Mouse (Mus musculus) urinary bladder, postnatal 4 days (tissue): Measurements from ENCODE around the gene Rnf227.

Experiments used
- DNase-seq, 2 experiments: peaks; one replicate each; pipeline ENCODE4 v3.0.0; 2021 to 2022; ENCODE audit warnings: low spot score in 2 of 2

Gene Rnf227

DNA sequence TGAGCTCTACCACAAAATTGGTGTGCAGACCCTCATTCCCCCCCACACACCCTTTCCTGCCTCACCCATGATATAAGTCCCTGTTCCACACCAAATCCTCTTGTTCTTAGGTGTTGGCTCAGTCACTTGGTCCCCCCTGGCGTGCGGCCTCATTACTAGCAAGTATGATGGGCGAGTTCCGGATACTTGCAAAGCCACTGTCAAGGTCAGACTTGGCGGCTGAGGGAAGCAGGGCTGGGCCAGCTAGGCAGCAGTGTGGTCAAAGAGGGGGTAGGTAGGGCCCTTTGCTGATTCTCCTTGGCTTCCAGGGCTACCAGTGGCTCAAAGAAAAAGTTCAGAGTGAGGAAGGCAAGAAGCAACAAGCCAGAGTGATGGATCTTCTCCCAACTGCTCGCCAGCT is 9.1 kb upstream of the Rnf227 start:
- DNase-seq, result no peak

DNA sequence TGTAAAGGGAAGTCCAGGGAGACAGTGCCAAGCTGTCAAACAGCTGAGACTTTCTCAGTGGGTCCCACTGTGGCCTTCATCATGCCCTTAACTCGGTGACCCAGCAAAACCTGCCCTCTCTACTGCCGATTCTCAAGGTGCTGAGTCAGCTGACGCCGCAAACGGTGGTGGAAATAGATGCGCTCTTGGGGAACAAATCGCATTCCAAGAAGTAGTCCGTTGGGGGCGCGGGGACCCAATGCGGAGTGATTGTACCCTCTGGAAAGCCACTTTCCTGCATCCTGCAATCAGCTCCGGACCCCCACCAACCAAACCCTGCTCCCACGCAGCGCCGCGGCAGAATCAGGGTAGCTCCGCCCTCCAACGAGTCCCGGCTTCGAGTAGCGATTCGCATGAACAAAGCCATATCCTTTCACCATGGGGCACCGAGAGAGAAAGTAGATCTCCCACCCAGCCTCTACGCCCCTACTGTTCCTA is 8.3 kb upstream of the Rnf227 start:
- DNase-seq, result peak; percentile 72 to 82

DNA sequence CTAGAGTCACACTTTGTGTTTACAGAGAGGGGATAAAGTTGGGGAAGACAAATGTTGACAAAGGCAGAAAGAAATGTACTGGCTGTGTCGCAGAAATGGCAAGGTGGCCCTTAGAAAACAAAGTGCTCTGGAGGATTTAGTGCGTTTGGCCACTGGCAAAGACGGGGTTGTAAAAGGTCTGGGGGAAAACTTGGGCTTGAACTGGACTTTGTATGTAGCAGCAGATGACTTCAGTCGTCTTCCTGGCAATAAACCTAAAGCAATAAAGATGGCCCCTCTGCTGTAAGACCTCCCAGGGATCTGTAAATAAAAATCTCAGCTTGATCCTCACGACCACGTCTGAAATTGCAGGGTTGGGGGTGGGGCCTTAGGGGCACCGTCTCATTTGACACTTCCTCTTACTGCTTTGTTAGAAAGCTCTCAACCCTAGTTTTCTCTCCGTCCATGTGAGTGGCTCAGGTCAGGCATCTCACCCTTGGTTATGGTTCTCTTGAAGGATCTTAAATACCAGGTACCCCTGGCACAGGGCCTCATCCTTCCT is 7.5 kb upstream of the Rnf227 start:
- no peak for DNase-seq

DNA sequence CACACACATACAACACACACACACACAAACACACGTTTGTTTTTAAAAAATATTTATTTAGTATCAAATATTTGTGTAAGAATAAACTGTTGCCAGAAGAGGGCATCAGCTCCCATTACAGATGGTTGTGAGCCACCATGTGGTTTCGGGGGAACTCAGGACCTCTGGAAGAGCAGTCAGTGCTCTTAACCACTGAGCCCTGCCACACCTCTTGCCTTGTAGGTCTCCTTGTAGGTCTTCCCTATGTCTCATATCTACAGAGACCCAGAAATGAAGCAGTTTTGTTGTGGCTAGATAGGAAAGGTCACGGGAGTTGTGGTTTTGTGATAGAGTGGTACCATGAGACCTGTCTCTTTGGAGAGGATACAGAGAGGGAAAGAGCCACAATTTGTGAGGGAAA is 6.3 kb upstream of the Rnf227 start:
- no peak for DNase-seq

DNA sequence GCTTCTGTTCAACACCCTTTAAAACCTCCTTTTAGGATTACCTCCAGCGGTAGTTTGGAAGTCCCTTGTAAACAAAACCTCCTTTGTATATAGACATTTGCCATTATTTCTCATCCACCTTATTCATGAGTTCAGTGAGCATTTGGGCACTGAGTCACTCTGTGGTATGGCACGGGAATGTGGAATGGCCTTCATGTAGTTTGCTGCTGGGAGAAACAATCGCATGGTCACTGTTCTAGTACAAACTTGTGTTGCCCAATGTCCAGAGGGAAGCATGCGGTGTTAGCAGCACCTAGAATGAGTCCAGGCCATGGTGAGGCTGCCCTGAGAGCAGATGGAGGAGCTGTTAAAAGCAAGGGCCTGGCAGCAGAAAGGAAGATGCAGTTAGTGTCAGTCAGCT is 5.5 kb upstream of the Rnf227 start:
- no peak for DNase-seq

DNA sequence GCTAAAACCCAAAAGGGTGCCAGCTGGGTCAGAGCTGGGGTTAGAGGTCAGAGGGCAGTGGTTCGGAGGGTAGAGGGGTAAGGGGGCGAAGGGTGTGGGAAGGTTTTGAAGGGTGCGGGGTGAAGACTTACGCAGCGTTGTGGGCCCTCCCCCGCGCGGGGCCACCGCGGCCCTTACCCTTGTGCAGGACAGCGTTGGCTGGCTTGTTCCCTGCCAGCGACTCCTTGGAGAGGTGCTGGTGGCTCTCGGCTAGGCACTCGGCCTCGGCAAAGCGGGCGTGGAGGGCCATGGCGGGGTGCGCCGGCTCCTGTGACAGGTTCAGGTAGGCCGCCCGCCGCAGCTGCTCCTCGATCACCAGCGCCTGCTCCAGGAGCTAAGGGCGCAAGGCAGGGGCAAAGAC is 6.2 kb downstream of the Rnf227 start:
- DNase-seq, result no peak

DNA sequence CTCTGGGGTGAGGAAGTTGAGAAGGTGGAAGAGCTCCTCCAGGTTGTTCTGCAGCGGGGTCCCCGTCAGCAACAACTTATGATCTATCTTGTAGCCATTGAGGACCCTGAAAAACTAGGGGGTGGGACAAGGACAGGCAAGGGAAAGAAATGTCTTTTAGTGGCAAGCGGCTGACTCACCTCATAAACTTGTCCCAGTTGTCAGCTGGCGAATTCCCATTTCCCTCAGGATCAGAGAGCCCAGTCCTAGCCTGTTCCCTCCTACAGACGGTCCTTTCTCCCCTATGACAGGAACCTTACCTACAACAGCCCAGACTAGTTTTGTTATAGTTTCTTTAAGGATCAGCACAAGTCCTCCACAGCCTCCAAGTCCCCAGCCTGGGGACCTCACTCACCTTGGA is 16.3 kb downstream of the Rnf227 start:
- DNase-seq, result no peak

DNA sequence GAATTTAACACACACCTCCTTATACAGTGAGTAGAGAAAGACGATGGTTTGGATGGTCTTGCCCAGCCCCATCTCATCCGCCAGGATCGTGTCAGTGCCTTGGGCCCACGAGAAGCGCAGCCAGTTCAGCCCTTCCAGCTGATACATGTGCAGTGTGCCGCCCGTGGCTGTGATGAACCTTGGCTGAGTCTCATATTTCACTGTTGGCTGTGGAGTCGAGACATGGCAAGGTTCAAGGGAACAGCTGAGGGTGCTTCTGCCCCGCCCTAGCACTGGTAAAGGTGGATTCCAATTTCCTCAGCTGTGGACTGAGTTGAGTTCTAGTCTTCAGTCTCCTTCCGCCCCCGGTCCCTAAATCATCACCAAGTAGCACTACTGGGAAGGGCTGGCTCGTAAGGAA is 17.4 kb downstream of the Rnf227 start:
- DNase-seq, result no peak

DNA sequence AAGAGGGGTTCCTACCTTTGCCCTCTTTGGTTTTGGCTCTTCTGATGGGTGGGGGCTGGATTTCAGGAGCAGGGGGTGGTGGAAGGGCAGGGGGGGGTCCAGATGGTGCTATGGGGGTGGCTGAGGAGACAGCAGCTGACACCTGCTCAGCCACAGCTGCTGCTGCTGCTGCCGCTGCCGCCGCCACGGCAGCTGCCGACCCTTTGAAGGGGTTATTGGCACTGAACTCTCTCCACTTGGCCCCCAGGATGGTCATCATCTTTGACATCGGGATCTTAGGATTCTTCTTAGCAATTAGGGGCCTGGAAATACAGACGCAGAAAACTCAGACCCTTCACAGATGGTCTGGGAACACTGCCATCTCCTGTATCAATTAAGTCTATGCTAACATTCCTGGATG is 21.8 kb downstream of the Rnf227 start:
- DNase-seq, result no peak

DNA sequence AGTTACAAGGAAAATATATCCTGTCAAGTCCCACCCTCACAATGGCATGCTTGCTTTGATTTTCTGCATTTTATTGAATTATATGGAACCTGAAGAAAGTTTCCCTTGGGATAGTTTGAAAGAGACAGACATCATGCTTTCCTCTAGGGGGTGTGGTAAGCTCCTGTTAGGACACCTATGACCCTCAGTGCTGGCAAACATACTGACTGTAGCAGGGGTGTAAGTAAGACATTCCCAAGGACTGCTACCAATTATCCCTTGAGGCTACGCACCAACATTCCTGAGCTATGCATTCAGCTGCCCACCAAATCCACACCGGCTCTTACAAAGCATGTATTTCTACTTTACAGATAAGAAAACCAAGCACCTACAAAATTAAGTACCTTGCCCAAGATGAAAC is 22.2 kb downstream of the Rnf227 start:
- DNase-seq, result no peak

DNA sequence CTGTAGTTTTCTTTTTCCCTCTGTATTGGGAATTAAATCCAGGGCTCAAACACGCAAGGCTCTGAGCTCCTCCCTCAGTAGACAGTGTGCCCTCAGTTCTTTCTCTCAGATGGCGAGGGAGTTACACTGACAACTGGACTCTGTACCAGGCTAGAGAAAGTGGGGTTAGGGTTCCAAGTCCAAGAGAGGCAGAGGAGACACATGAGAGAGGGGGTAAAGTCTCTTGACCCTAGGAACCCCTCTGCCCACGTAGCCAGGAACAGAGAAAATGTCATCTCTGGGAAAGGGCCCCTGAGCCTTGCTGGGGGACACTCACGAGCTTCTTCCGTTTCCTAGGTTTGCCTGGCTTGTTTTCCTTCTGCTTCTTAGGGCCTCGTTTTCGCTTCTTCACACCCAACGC is 24.1 kb downstream of the Rnf227 start:
- no peak for DNase-seq

DNA sequence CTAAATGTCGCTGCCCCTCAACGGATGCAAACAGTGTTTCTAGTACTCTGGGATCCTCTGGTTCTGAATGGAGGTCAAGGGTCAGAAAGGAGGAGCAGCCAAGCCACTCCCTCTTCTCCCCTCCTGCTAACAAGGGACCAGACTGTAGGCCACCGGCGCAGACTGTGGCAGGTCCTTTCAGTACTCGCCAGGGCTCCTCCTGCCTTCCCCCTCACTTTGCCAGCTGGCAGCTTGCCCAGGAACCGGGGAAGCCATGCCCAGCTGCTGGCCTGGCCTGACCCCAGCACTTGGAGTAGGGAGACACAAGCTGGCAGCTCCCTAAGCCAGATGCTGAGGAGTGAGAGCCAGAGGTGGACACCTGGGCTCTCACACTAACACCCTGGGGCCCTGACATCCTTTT is 24.6 kb downstream of the Rnf227 start:
- peak; percentile 90 to 95 for DNase-seq

DNA sequence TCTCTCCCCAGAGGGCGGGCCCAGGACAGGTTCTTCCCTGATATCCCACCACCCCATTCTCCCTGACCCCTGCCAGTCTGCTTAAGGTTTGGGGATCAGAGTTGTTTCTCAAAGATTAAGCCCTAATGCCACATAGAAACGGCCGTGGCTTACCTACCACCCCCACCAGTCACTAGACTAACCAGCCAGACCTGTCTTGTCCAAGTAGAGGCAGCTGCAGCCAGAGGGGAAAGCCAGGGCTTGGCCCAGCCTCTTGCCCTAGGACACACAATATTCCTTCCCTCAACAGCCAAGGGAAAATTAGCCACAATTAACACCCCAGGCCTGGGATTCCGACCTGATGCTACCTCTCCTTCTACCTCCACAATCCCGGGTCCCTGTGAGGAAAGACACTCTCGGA is 25.5 kb downstream of the Rnf227 start:
- DNase-seq, result no peak

DNA sequence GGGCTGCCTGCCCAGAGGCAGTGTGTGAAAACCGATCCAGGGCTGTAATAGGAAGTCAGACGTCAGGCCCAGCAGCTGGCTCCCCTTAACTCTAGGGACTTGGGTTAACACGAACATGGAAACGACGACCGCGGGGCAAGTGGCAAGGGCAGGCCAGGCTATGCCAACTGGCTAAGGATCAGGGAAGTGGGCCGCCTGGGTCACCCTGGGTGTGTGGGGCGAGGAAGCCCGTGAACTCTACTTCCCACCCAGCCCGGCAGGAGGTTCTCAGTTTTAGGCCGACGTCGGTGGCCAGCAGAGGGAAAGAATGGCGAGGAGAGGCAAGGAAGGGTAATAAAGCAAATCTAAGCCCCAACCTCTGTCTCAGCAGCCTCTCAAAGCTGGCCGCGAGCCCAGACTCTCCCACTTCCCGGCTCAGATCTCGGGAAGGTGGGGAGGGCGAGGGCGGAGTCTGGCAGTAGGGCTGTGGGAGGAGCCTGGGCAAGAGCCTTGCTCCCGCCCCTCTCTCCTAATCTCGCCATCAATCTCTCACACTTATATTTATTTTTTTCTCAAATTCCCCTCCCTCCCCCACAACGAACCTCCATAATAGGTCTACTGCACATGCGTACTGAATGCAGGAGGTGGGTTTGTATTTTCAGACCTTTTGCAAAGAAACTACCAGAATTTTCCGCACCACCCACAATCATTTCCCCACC is 26.0 kb downstream of the Rnf227 start:
- peak; percentile 96 to 98 for DNase-seq

DNA sequence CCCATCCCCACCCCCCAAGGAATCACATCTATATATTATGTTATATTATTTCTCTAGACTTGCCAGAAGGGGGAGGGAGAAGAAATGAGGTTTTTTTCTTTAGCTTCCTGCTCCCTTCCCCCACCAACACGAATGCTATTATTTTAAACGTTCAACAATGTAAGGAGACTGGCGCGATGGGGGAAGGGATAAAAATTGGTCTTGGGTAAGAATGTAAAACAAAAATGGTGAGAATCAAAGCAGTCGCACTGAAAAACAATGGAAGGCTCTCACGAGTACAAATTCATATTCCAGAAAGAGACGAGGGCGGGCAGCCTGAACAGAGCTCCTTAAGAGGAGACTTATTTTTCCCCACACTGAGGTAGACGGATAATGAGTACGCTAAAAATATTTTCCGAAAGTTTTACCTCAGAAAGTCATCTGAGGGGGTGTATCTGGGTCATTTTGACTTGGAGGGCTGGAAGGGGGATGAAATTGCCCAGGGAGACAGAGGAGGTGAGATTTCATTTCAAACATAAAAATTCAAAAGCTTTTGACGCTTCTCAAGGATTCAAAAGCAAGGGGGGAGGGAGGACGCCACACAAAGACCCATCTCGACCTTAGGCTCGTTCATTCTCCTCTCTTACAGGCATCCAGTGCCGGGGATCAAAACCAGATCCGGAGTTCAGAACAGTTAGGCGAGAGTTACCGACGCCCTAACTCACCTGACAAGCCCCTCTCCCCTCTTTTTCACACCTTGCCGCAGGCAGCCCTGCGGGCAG is 26.8 kb downstream of the Rnf227 start:
- DNase-seq, result no peak

DNA sequence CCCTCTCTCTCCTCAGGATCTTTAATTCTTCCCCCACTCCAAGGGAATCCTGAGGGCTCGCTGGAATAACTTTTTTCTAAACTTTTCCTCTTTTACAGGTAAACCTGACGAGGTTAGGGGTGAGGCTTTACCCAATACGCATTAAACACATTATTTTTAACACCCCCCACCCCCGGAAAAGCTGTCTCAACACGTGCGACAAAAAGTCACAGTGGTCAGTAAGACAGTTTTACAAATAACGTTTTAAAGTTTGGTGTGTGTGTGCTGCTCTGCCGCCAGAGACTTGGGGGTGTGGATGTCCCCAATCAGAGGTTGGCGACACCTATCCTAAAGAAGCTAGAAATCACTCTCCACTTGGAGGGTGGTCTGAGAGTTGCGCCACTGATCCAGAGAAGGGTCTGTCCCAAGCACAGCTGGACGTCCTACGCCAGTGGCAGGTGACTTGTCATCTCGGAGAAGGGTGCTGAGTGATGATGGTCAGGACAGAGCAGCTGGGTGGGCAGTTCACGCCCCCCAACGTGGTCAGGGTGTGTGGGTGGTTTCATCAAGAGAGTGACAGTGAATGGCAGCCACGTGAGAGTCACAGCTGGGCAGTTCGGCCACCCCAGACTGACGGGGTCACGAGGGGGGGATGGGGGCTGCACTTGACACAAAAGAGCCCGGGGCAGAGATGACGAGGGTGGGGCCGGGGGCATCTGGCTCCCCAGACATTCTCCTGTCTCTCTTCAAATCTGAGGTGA is 27.5 kb downstream of the Rnf227 start:
- no peak for DNase-seq

DNA sequence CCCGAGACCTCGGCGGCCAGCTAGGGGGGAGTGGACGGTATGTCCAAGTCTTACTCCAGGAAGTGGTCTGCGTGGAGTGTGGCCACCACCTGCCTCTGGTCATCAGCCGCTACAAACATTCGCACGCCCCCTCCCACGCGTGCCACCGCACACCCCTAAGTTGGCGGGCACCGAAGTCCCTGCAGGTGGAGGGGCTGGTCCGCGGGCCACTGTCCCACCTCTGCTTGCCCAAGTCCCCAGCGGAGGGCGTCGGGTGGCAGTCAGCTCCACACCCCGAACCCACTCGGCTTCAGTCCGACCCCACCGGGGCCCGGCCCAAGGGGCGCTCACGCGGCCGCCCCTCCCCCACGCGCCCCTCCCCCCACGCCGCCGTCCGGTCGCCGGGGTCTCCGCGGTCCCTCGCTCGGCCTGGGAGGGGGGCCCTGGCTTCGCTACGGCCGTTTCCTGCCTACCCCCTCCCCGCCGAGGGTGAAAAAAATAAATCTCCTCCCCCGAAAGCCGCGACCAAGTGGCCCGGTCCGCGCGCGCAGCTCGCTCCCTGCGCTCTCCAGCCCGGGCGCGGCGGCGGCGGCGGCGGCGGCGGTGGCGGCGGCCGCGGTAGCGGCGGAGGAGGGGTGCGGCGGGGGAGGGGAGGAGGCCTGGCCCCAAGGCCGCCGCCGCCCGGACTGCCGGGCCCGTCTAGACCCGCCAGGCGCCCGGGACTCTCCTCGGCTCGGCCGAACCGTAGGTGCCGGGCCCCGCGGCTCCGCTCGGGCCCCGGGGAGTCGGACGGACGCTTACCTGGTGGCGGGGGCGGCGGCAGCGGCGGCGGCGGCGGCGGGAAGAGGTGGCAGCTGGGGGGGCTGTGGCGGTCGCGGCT is 28.3 kb downstream of the Rnf227 start:
- peak in 1 of 2 experiments; percentile 43 for DNase-seq

DNA sequence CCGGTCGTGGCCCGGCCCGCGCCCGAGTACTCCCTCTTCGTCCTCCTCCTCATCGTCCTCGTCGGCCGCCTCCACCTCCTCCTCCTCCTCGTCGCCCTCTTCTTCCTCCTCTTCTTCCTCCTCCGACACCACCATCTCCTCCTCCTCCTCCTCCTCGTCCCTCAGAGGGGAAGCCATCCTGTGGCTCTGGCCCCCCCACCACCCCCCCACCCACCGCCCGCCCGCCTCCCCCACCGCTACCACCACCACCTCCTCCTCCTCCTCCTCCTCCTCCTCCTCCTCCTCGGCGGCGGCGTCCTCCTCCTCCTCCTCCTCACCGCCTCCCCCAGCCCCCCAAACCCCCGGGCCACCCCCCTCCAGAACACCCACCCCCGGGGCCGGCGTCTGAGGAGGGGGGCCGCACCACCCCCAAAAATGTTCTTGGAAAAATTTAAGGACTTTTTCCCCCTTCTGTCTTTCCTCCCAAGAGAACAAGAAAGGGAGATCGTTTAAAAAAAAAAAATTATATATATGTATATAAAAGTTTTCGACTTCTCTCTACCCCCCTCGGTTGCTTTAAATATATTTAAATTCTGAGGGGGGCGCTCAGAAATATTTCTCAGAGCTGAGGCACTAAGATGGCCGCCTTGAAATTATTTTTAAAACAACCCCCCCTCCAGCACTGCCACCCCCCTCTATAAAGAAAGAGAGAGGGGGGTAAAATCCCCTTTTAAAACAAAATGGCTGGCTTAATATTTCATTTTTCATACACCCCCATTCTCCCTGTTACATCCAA is 29.1 kb downstream of the Rnf227 start, which contains the start of gene Chd3:
TSS of gene Chd3 (minus strand) at position 192 of the 775 bp plus-strand sequence.
- no peak for DNase-seq

DNA sequence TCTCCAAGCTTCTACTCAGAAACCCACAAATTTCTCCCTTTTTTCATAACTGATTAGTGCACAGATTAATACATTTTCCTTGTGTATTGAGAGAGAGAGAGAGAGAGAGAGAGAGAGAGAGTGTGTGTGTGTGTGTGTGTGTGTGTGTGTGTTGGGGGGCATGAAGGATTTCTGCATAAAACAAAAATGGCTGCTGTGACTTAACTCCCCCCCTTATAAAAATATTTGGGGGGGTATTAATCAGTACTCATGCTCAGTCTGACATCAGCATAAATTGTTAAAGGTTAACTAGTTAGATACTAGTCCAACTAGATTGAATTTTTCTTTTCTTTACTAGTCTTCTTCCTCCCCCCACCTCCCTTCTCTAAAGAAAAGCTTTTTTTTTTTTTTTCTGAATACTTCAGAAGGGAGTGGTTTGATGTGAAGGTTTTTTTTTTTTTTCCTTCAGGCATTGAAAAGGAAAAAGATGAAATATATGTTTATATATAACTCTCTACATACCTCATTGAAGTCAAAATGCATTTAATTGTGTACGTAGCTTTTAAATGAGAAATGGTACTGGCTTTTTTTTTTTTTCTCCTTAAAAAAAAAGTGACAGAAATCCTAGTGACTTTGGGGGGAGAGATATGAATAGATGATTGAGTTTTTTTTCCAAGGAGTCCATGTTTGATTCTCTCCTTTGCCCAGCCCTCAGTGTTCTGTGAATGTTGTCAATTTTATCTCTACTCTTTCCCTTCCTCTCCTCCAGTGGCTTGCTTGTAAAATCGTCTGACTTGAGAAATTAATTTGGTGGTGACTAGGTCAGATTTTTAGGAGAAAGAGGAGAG is 29.9 kb downstream of the Rnf227 start:
- DNase-seq, result no peak

DNA sequence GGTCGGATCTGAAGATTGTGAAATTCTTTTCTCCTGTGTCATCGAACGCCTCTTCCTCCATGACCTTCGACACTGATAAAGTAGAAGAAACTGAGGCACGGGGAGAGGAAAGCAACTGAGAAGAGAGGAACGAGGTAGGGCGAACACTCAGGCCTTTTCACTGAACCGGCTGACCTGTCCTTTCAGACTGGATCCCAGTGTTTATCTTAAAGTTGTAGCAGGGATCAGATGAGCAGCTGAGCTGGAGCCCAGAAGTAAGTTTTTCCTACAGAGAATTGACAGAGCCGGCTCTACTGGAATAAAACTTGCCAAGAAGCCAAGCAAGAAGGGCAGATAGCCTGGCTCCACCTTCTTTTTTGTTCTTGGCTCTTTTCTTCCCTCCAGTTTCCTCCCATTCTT is 30.6 kb downstream of the Rnf227 start:
- DNase-seq, result no peak
